Mouse (Mus musculus) intestine, embryonic 15.5 days (tissue): ENCODE results near the gene Max. TPM values are rescaled to one million over a fixed set of nuclear protein-coding genes. Genes with fewer than 3 reads are reported as not detected.
A peak's percentile ranks its signal among the peaks of the same experiment; 100 is the strongest.

Experiments
- ATAC-seq: fragments of 200-750 bp; cut with Nextera tagmentation; 2 replicates; pipeline ENCODE4 v1.8.0; 2017; ENCODE audit warnings: moderate TSS enrichment, moderate library complexity
- H3K27ac ChIP-seq: fragments of 300-500 bp; sonication (generic); 2 replicates; pipeline ENCODE4 v1.5.1; 2015; ENCODE audit warnings: mild to moderate bottlenecking, inconsistent platforms
- H3K27me3 ChIP-seq: fragments of 300-500 bp; sonication (generic); replicated peaks from 2 replicates; pipeline ENCODE4 v1.6.1; 2015; ENCODE audit warnings: inconsistent platforms
- H3K36me3 ChIP-seq: fragments of 300-500 bp; sonication (generic); 2 replicates; pipeline ENCODE4 v1.6.1; 2015; ENCODE audit warnings: inconsistent platforms
- H3K4me1 ChIP-seq: fragments of 300-500 bp; sonication (generic); replicated peaks from 2 replicates; pipeline ENCODE4 v1.6.1; 2015; ENCODE audit warnings: inconsistent platforms
- H3K4me2 ChIP-seq: fragments of 300-500 bp; sonication (generic); replicated peaks from 2 replicates; pipeline ENCODE4 v1.6.1; 2015; ENCODE audit warnings: mild to moderate bottlenecking, inconsistent platforms
- H3K4me3 ChIP-seq: fragments of 300-500 bp; sonication (generic); replicated peaks from 2 replicates; pipeline ENCODE4 v1.5.1; 2015; ENCODE audit warnings: inconsistent platforms
- H3K9ac ChIP-seq: fragments of 300-500 bp; sonication (generic); 2 replicates; pipeline ENCODE4 v1.6.1; 2015; ENCODE audit warnings: inconsistent platforms
- H3K9me3 ChIP-seq: fragments of 300-500 bp; sonication (generic); 2 replicates; pipeline ENCODE4 v1.6.1; 2016; ENCODE audit warnings: inconsistent platforms
- WGBS: fragments of 180-500 bp; shearing (Covaris S2); methylation state at CpG from one replicate; pipeline ENCODE4 v1.1.7; 2015; 5-methylcytosine and 5-hydroxymethylcytosine counted together
- polyA plus RNA-seq: library from polyadenylated mRNA; unstranded; fragments of >200 nt; fragmentation: Nextera tagmentation; extraction: Ambion mirVana; gene quantifications from 2 replicates; pipeline ENCODE4 v1.2.1, GENCODE M21; 2015

Gene Max
- polyA plus RNA-seq, 1 experiment from 2014 or later: 13.1 TPM

DNA sequence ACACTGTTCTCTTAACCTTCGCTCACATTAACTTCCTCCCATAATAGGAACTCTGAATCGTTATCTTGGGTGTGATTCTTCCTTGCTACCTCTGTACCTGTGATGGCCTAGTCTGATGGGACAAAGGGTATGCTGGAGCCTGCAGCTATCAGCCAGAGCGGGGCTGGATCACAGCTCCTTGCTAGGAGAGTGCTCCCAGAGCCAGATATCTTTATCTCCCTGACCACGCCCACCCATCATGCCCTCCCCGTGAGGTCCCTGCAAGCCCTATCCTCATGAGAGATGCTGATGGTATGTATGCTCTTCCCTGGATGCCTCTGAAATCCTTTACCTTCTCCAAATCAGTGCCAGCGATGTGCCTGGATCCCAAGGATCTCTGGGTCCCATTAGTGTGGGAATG lies 31.8 kb downstream of the Max start:
- peak; percentile 57 for ATAC-seq
- WGBS: 56% methylated on average over 6 of the region's 6 CpGs
- H3K4me3 ChIP-seq: no peak overlapping the region

GRCm38 (mm10) chr12:76927539-76927938 lies 34.5 kb downstream of the Max start:
- Histone ChIP-seq H3K9me3 (no peaks in the 10 kb centered on the region), H3K9ac (no peak overlapping the region), H3K27me3 (no peaks in the 10 kb centered on the region), H3K4me1 (no peaks in the 10 kb centered on the region), H3K27ac (no peak overlapping the region), H3K36me3 (no peaks in the 10 kb centered on the region), H3K4me3 (no peak overlapping the region), H3K4me2 (no peak overlapping the region)
- ATAC-seq: peak; percentile 27; the same call in 1 of the 2 replicates
- WGBS: 71% methylated on average over 10 of the region's 10 CpGs

More for the DNA sequence above, 31.8 kb downstream of the Max start:
- H3K27ac ChIP-seq: no peak overlapping the region
- H3K4me2 ChIP-seq: no peak overlapping the region
- H3K9ac ChIP-seq: no peak overlapping the region
- no peaks in the 10 kb centered on the region for H3K4me1 ChIP-seq
- H3K36me3 ChIP-seq: no peaks in the 10 kb centered on the region
- H3K9me3 ChIP-seq: no peaks in the 10 kb centered on the region
- H3K27me3 ChIP-seq: no peaks in the 10 kb centered on the region

GRCm38 (mm10) chr12:76927012-76927411 lies 35.0 kb downstream of the Max start:
- H3K4me2 ChIP-seq: no peak overlapping the region
- ATAC-seq: peak; percentile 79
- H3K4me3 ChIP-seq: no peak overlapping the region
- WGBS: 65% methylated on average over 3 of the region's 3 CpGs
- no peaks in the 10 kb centered on the region for H3K9me3 ChIP-seq
- H3K36me3 ChIP-seq: no peaks in the 10 kb centered on the region
- H3K9ac ChIP-seq: no peak overlapping the region
- no peaks in the 10 kb centered on the region for H3K4me1 ChIP-seq
- no peaks in the 10 kb centered on the region for H3K27me3 ChIP-seq
- no peak overlapping the region for H3K27ac ChIP-seq

GRCm38 (mm10) chr12:76926338-76926945 lies 35.6 kb downstream of the Max start:
- H3K27me3 ChIP-seq: no peaks in the 10 kb centered on the region
- no peak; the same call in 1 of the 2 replicates for ATAC-seq
- H3K4me3 ChIP-seq: no peak overlapping the region
- no peak overlapping the region for H3K4me2 ChIP-seq
- no peak overlapping the region for H3K9ac ChIP-seq
- no peaks in the 10 kb centered on the region for H3K4me1 ChIP-seq
- H3K9me3 ChIP-seq: no peaks in the 10 kb centered on the region
- WGBS: 73% methylated on average over 10 of the region's 10 CpGs
- no peak overlapping the region for H3K27ac ChIP-seq
- H3K36me3 ChIP-seq: no peaks in the 10 kb centered on the region

DNA sequence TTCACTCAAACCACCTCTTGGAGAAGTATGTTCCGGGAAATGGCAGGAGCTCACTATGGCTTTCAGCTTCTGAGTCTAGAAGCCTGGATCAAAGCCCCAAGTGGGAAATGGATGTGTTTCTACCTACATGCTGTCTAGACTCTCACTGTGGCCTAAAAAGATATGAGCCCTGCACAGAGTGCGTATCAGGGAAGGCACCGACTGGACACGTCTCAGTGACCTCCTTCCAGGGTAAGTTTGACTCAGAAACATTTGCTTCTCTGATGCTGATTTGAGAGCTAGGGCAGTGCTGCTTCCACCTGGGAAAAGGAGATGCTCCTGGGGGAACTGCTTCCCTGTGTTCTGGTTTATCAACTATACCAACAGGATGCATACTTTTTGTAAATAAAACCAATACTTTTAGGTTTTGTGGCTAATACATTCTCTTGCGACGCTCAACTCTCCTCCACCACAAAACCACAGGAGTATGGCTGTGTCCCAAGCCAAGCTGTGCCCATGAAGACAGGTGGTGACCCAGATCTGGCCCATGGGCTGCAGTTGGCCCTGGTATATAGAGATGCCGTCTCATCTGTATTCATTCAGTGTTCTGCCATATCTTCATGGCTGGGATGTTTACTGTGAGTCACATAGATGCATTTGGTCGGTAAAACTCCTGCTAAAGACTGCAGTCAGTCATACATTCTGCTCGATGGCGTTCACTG lies 36.9 kb downstream of the Max start:
- H3K4me3 ChIP-seq: no peak overlapping the region
- no peaks in the 10 kb centered on the region for H3K4me1 ChIP-seq
- H3K4me2 ChIP-seq: no peak overlapping the region
- H3K9ac ChIP-seq: no peak overlapping the region
- no peaks in the 10 kb centered on the region for H3K9me3 ChIP-seq
- 0 out of 2 replicates have a peak, but pooled peaks cover 3% of the 10 kb centered on the region for H3K36me3 ChIP-seq
- no peak for ATAC-seq
- H3K27me3 ChIP-seq: no peaks in the 10 kb centered on the region
- 90% methylated on average over 10 of the region's 10 CpGs for WGBS
- no peak overlapping the region for H3K27ac ChIP-seq

- no peak overlapping the region for H3K4me2 ChIP-seq
- H3K9ac ChIP-seq: no peak overlapping the region
- no peak overlapping the region for H3K4me3 ChIP-seq
- H3K4me1 ChIP-seq: no peaks in the 10 kb centered on the region
- 77% methylated on average over 8 of the region's 8 CpGs for WGBS
- H3K27me3 ChIP-seq: no peaks in the 10 kb centered on the region
- H3K9me3 ChIP-seq: no peaks in the 10 kb centered on the region
- no peak overlapping the region for H3K27ac ChIP-seq
- no peak for ATAC-seq
- 0 out of 2 replicates have a peak, but pooled peaks cover 3% of the 10 kb centered on the region for H3K36me3 ChIP-seq
Measured at GRCm38 (mm10) chr12:76923118-76923517, 38.9 kb downstream of the Max start.

- no peak for ATAC-seq
- no peaks in the 10 kb centered on the region for H3K4me1 ChIP-seq
- 82% methylated on average over 8 of the region's 8 CpGs for WGBS
Measured at GRCm38 (mm10) chr12:76920990-76921389, 41.0 kb downstream of the Max start.

DNA sequence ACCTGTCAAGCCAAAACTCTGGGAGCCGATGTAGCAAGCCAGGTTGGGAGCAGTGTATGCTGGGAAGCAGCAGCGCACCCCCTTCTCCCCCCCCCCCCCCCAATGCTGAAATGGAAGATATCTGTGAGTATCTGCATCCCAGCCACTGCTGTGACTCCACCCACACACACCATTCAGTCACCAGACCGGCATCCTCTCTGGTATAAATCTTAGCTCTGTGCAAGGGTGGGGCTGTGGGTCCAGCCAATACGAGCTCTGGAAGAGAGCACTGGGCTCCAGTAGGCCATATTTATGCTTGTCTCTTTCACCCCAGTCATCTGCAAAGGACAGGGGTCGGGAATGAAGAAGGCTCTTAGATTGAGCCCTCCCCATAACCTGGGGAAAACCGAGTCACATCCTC lies 41.6 kb downstream of the Max start:
- Histone ChIP-seq H3K27me3 (no peaks in the 10 kb centered on the region), H3K36me3 (0 out of 2 replicates have a peak, but pooled peaks cover 3% of the 10 kb centered on the region), H3K4me3 (no peak overlapping the region), H3K27ac (no peak overlapping the region), H3K4me2 (no peak overlapping the region), H3K9me3 (no peaks in the 10 kb centered on the region), H3K9ac (no peak overlapping the region), H3K4me1 (no peaks in the 10 kb centered on the region)
- ATAC-seq: no peak
- 64% methylated on average over 6 of the region's 6 CpGs for whole genome bisulfite sequencing

More at GRCm38 (mm10) chr12:76920990-76921389, 41.0 kb downstream of the Max start:
- no peaks in the 10 kb centered on the region for H3K27me3 ChIP-seq
- no peak overlapping the region for H3K4me2 ChIP-seq
- H3K9ac ChIP-seq: no peak overlapping the region
- H3K4me3 ChIP-seq: no peak overlapping the region
- no peaks in the 10 kb centered on the region for H3K9me3 ChIP-seq
- 0 out of 2 replicates have a peak, but pooled peaks cover 3% of the 10 kb centered on the region for H3K36me3 ChIP-seq
- no peak overlapping the region for H3K27ac ChIP-seq

GRCm38 (mm10) chr12:76918855-76919254 lies 43.1 kb downstream of the Max start:
- Histone ChIP-seq H3K9me3 (no peaks in the 10 kb centered on the region), H3K9ac (no peak overlapping the region), H3K36me3 (0 out of 2 replicates have a peak, but pooled peaks cover 3% of the 10 kb centered on the region), H3K4me1 (no peaks in the 10 kb centered on the region), H3K27ac (no peak overlapping the region), H3K4me3 (no peak overlapping the region), H3K4me2 (no peak overlapping the region), H3K27me3 (no peaks in the 10 kb centered on the region)
- 74% methylated on average over 3 of the region's 3 CpGs for WGBS
- no peak for ATAC-seq

DNA sequence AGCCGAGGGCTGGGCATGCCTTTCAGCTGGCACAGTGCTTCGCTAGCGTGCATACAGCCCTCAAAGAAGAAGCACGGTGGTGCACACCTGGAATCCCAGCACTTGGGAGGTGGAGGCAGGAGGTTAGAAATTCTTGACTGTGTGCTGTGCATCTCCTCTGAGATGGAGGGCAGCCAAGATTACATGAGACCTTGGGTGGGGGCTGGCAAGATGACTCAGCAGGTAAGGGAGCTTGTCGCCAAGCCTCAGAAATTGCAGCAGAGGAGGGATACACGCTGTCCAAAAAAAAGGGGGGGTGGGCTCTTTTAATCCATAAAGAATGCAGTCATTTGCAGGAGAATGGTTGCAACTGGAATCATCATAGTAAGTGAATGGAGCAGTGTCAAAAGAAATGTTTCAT lies 43.9 kb downstream of the Max start:
- no peaks in the 10 kb centered on the region for H3K4me1 ChIP-seq
- H3K9ac ChIP-seq: no peak overlapping the region
- no peak overlapping the region for H3K27ac ChIP-seq
- H3K36me3 ChIP-seq: 0 out of 2 replicates have a peak, but pooled peaks cover 3% of the 10 kb centered on the region
- H3K4me2 ChIP-seq: no peak overlapping the region
- no peak overlapping the region for H3K4me3 ChIP-seq
- no peaks in the 10 kb centered on the region for H3K9me3 ChIP-seq
- no peak for ATAC-seq
- WGBS: 82% methylated on average over 6 of the region's 6 CpGs
- no peaks in the 10 kb centered on the region for H3K27me3 ChIP-seq

DNA sequence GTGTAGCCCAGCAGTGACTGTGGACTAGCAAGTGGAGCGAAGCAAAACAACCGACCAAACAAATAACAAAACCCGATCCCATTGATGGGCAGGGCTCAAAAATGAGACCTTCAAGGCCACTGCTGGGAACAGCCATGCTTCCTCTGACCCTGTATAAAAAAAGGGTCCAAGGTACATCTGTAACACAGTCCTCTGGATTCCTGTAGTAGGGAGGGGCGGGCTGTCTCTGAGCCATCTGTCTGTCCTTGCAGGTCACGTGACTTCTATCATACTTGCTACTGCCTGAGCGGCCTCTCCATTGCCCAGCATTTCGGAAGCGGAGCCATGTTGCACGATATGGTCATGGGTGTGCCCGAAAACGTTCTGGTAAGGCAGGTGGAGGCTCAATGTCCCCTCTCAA lies 45.8 kb downstream of the Max start:
- Histone ChIP-seq H3K27ac (no peak overlapping the region), H3K36me3 (0 out of 2 replicates have a peak, but pooled peaks cover 3% of the 10 kb centered on the region), H3K4me2 (no peak overlapping the region), H3K9me3 (no peaks in the 10 kb centered on the region), H3K9ac (no peak overlapping the region), H3K27me3 (no peaks in the 10 kb centered on the region), H3K4me1 (no peaks in the 10 kb centered on the region), H3K4me3 (no peak overlapping the region)
- ATAC-seq: peak; percentile 86
- 80% methylated on average over 11 of the region's 11 CpGs for WGBS

DNA sequence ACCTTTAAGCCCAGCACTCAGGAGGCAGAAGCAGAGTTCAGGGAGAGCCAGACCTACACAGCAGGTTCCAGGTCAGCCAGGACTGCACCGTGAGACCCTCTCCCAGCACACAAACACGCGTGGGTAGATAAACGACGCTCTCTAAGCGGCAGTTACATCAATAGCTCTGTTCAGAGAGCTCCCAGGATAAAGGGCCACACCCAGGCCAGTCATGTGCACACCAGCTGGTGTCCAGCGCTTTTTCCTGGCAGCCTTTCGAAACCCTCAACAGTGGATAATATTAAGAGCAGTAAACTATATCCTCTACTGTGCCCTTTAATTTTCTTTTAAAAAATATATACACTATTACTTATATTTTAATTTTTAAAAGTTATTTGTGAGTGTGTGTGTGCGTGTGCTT lies 49.8 kb downstream of the Max start:
- H3K36me3 ChIP-seq: no peaks in the 10 kb centered on the region
- no peak overlapping the region for H3K4me2 ChIP-seq
- H3K9me3 ChIP-seq: no peaks in the 10 kb centered on the region
- H3K9ac ChIP-seq: no peak overlapping the region
- H3K4me3 ChIP-seq: no peak overlapping the region
- H3K27ac ChIP-seq: no peak overlapping the region
- no peak for ATAC-seq
- no peaks in the 10 kb centered on the region for H3K4me1 ChIP-seq
- WGBS: 54% methylated on average over 9 of the region's 9 CpGs
- H3K27me3 ChIP-seq: no peaks in the 10 kb centered on the region
